Mouse (Mus musculus) kidney, postnatal 36 days (tissue): ENCODE data around the gene Nucks1.
A peak's percentile ranks its signal among the peaks of the same experiment; 100 is the strongest.

Experiments used
- DNase-seq, 2 experiments: peaks; one replicate each; pipeline ENCODE4 v3.0.0; 2021 to 2022; ENCODE audit warnings: mixed read lengths in 2 of 2

Gene Nucks1

GRCm38 (mm10) chr1:131922100-131922499, 11.8 kb downstream of the Nucks1 start:
- DNase-seq: no peak

GRCm38 (mm10) chr1:131933471-131933870, 23.1 kb downstream of the Nucks1 start:
- no peak for DNase-seq

DNA sequence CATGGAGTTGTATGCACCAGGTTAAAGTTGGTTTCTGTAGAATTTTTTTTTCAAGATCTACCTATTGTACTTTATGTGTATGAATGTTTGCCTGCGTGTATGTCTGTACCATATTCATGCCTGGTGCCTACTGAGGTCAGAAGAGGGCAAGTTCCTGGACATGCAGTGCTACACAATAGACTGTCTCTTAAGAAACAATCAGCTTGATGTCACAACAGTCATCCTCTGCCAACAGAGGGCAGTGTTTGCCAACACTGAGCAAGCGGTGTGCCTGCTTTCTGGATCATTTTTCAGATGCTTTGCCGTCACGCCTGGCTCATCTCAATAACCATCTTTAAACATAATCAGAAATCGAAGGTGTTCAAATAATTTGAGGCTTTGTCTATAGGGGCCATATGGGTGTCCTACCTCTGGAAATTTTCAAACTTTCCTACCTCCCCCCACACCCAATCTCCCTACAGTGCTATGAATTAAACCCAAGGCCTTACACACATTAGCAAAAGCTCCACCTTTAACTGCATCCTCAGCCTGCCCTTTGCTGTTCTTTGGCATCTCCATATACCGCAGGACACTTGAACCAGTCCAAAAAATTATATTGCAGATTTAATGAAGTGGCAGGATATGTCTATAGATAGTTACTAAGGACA, 27.4 kb downstream of the Nucks1 start:
- peak; percentile 72 to 88 for DNase-seq

DNA sequence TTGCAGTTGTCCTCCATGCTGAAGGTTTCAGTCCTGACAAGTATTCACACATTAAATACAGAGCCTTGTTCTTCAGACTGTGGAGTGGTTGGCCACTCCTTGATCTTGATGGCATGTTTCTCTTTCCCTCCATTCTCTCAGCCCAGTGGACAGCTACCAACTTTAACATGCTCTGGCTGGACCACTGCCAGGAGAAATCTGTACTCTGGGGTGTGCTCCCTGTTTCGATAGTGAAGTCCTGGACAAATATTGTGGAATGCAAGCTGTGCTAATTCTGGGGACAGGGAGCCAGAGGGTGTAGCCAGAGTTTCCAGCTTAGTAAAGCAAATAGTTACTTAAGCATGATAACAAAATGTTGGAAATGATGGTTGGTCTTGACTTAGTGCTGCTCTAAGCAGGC, 28.5 kb downstream of the Nucks1 start:
- peak in 1 of 2 experiments; percentile 23 for DNase-seq

DNA sequence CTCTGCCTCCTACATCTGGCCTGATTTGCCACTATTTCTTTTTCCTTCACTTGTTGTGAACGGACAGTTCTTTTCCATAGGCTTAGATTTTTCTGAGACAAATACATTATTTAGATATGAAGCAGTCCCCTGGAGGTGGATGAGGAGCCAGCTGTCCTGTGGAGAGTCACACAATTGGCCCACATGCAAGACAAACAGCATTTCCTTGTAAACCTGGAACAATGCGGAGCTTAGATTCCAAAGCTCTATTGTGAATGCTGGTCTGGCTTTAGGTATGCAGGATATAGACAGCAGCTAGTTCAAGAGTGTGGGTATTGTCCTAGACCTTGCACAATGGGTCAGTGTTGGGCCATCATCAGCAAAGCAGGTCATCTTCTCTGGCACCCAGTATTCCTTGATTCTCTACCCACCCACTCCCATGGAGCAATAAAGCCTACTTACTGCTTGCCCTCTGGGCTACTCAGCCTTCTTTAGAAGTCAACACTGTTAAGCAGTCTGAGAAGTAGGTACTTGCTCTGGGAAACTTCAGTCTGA, 30.4 kb downstream of the Nucks1 start:
- no peak for DNase-seq

DNA sequence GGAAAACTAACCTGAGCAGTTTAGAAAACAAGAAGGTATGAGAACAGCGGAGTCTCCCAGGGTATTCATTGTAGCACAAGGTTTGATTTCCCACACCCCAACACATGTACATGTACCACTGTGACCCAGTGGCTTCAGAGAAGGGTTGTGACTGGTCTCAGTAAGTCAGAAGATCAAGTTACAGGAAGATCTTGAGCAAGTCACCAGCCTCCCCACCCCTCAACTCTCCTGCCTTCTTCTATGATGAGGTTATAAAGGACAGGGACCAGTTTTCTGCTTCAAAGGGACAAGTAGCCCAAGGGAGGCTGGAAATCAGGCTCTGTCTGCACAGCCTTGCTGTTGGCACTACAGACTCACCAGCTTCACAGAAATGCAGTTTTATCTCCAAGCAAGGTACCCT, 31.2 kb downstream of the Nucks1 start:
- no peak for DNase-seq

GRCm38 (mm10) chr1:131942621-131943590, 32.6 kb downstream of the Nucks1 start:
- peak in 1 of 2 experiments; percentile 29 for DNase-seq

GRCm38 (mm10) chr1:131945674-131946440, 35.5 kb downstream of the Nucks1 start:
- DNase-seq: no peak

GRCm38 (mm10) chr1:131946462-131947215, 36.3 kb downstream of the Nucks1 start:
- no peak for DNase-seq

DNA sequence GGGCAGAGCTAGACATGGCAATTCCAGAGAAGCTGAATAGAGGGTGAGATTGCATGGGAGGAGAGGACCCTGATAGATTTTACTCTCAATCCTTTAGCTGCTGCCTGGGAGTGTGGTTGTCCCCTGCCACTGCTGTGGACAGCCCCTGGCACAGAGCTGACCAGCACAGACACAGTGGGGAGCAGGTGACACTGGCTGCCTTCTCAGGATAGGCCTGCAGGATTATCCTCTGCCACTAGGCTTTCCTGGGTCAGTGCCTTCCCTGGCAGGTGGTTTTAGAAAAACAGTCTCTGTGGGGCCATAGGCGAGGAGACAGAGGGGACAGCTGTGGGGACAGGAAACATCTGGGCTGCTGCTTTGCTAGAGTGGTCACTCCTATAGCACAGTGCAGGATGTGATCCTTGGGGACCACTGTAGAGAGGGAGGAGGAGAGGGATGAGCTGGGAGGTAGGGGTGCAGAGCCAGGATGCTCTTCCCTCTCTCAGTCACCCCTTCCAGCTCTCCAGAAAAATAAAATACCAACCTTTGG, 37.7 kb downstream of the Nucks1 start:
- no peak for DNase-seq

DNA sequence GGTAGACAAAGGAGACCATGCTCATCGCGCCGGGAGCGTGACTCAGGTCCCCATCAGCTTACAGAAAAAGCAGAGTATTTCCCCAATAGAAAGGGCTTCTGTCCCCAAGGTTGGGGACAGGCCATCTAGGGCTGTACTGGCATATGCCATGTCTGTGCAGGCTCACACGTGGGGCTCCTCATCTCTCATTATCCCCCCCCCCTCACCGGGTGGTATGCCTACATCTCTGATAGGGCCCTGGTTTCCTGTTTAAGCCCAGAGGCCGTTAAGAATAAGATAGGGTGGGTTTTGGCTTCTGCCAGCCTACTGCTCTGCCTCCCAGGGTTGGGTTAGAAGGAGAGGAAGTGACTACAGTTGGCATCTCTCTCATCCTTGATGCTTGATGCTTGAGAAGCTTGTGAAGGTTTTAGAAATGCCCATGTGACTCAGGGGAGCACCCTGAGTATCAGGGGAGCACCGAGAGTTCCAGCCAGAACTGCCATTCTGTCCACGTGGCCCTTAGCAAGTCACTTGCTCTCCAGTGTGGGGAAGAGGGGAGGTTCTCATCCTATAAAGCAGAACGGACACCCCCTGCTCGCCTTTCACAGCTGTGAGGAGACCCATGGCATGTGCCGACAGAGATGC, 44.0 kb downstream of the Nucks1 start:
- DNase-seq: no peak

GRCm38 (mm10) chr1:131955131-131955757, 44.9 kb downstream of the Nucks1 start:
- DNase-seq: no peak

DNA sequence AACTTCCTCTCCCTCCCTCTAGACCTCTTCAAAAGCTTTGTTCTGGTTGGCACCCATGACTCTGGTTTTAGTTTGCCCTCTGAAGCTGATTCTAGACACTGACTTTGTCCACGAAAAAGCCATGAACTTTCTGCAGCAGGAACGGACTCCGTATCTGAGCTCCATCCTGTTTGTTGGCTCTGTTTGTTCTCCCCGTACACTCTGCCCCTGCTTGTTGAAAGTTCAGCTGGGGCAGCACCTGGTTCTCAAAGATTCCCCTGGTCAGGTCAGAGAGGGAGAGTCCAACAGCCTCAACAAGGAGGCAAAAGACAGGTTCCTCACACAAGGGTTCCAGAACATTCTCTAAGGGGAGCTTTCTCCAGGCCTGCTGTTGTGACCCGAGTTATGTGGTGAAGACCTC, 47.1 kb downstream of the Nucks1 start:
- no peak for DNase-seq

DNA sequence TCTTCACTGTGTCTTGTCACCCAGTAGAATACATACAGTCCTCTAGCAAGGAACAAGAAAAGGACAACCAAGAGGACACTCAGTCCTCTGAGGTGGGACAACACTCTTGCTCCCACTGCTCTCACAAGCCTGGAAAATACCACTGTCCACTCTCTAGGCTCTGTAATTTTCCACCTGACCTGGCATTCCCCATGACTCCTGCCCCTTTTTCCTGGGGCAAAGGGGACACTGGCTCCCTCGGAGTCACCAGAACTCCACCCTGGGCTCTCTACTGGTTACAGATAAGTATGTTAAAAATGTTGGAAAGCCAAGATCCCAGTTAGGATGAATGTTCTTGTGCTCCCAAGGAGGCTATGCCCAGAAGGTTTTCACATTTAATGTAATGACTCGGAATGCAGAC, 50.7 kb downstream of the Nucks1 start:
- peak; percentile 42 for DNase-seq

DNA sequence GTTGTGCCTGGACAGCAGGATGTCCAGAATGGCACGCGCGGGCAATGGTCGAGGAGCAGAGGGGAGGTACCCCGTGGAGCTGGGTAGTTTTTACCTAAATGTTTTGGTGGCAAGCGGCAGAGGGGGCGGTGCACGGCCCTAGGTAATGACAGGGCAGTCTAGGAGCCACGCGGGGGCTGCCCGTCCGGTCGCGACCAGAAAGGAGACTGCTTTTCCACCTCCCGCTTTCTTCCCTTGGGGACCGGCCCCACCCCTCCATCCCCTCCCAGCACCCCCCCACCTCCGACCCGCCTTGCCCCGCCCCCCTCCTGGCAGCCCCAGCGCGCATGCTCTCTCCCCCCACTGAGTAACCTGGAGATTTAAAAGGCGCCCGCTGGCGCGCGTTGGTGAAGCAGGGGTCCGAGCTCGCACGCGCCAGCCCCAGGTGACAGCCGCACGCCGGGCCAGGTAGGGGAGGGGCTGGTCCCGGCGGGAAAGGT, 52.3 kb downstream of the Nucks1 start, which contains the start of gene Slc45a3:
Gene Slc45a3 (plus strand): TSS at position 362 of the 479 bp plus-strand sequence.
- DNase-seq: peak; percentile 62 to 88

- DNase-seq: peak; percentile 29 to 66
These were observed 53.0 kb downstream of the Nucks1 start for GRCm38 (mm10) chr1:131963085-131963951.

- DNase-seq: peak; percentile 33 to 34
These were observed 53.8 kb downstream of the Nucks1 start for GRCm38 (mm10) chr1:131964100-131964499.

- DNase-seq: peak; percentile 31 to 33
These were observed 54.2 kb downstream of the Nucks1 start for GRCm38 (mm10) chr1:131964580-131964979.

- DNase-seq: no peak
These were observed 55.5 kb downstream of the Nucks1 start for GRCm38 (mm10) chr1:131965818-131966217.
